Mouse (Mus musculus) lung, postnatal 10 days (tissue): ENCODE results near the gene Jmjd7.

Experiments used
- DNase-seq: peaks from one replicate; pipeline ENCODE4 v3.0.0; 2021

Gene Jmjd7

GRCm38 (mm10) chr2:120060651-120061050, 33.4 kb downstream of the Jmjd7 start:
- DNase-seq = no peak

GRCm38 (mm10) chr2:120062248-120062647, 35.0 kb downstream of the Jmjd7 start:
- no peak for DNase-seq

- DNase-seq = no peak
These were observed 37.4 kb downstream of the Jmjd7 start for GRCm38 (mm10) chr2:120064639-120065038.

- DNase-seq = no peak
These were observed 38.0 kb downstream of the Jmjd7 start for GRCm38 (mm10) chr2:120065243-120065642.

- DNase-seq = peak; percentile 43
These were observed 38.9 kb downstream of the Jmjd7 start for GRCm38 (mm10) chr2:120066224-120066623.

- peak; percentile 59 for DNase-seq
These were observed 41.5 kb downstream of the Jmjd7 start for GRCm38 (mm10) chr2:120068555-120069465.

- DNase-seq = no peak
These were observed 42.2 kb downstream of the Jmjd7 start for GRCm38 (mm10) chr2:120069466-120069990.

- DNase-seq = no peak
These were observed 46.8 kb downstream of the Jmjd7 start for GRCm38 (mm10) chr2:120074096-120074495.

- DNase-seq = peak; percentile 59
These were observed 48.9 kb downstream of the Jmjd7 start for GRCm38 (mm10) chr2:120076076-120076705.
